Mouse (Mus musculus) myocyte (in vitro differentiated cells): ENCODE measurements around the gene Gm20403.

Experiments
- CEBPB ChIP-seq: IDR thresholded peaks from 2 replicates; pipeline ENCODE4 v1.6.1; 2011; ENCODE audit warnings: mild to moderate bottlenecking, moderate library complexity; ENCODE audit not compliant: poor library complexity, insufficient read depth, severe bottlenecking
- E2F4 ChIP-seq: IDR thresholded peaks from one replicate; pipeline ENCODE4 v1.6.1; 2011; ENCODE audit warnings: mild to moderate bottlenecking, control low read depth, moderate library complexity; ENCODE audit not compliant: insufficient read depth
- MAX ChIP-seq: IDR thresholded peaks from one replicate; pipeline ENCODE4 v1.6.1; 2011; ENCODE audit warnings: low read depth, mild to moderate bottlenecking, control low read depth
- MYOD1 ChIP-seq, 3 experiments: IDR thresholded peaks; one replicate each; pipeline ENCODE4 v1.6.1; 2011; ENCODE audit warnings: control low read depth in 2 of 3, low read depth in 2 of 3, mild to moderate bottlenecking in 2 of 3, moderate library complexity in 1 of 3; ENCODE audit not compliant: insufficient read length in 2 of 3, control insufficient read depth in 1 of 3
- MYOG ChIP-seq, 3 experiments: IDR thresholded peaks; one replicate each; pipeline ENCODE4 v1.6.1; 2011; ENCODE audit warnings: control low read depth in 2 of 3, low read depth in 2 of 3, mild to moderate bottlenecking in 2 of 3; ENCODE audit not compliant: insufficient read length in 2 of 3, control insufficient read depth in 1 of 3, insufficient read depth in 1 of 3
- POLR2A ChIP-seq: IDR thresholded peaks from one replicate; pipeline ENCODE4 v1.6.1; 2011; ENCODE audit warnings: low read depth, mild to moderate bottlenecking, control low read depth, moderate library complexity; ENCODE audit not compliant: insufficient read length
- POLR2AphosphoS2 ChIP-seq: IDR thresholded peaks from one replicate; pipeline ENCODE4 v1.6.1; 2011; ENCODE audit warnings: low read depth, control low read depth; ENCODE audit not compliant: insufficient read length
- SRF ChIP-seq: IDR thresholded peaks from one replicate; pipeline ENCODE4 v1.6.1; 2011; ENCODE audit warnings: low read depth; ENCODE audit not compliant: control insufficient read depth, insufficient read length
- TCF12 ChIP-seq: IDR thresholded peaks from one replicate; pipeline ENCODE4 v1.6.1; 2011; ENCODE audit warnings: mild to moderate bottlenecking, control low read depth; ENCODE audit not compliant: poor library complexity, insufficient read depth, severe bottlenecking
- USF1 ChIP-seq: IDR thresholded peaks from one replicate; pipeline ENCODE4 v1.6.1; 2011; ENCODE audit warnings: low read depth, mild to moderate bottlenecking, control low read depth, moderate library complexity

DNA sequence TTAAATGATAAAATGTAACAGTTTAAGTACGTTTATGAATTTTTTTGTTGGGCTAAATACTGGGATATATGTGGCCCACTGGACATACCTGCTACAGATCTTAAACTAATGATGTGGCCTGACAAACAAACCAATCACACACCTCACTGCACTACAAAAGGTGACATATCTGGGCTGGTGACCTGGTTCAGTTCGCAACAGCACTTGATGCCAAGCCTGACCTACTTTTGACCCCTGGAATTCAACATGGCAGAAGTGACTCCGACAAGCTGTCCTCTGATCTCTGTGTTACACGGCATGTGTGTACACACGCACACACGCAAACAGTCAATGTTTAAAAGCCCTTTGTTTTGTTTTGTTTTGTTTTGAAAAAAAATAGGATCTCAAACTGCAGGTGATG is 40.2 kb downstream of the Gm20403 start:
- TF ChIP-seq MYOG (IDR thresholded peaks at IDR 0.05; ENCODE audit: control insufficient read depth in 1 of 3, insufficient read depth in 1 of 3, insufficient read length in 2 of 3, low read depth in 2 of 3) (no peak), POLR2A (no peak), USF1 (no peak), MYOD1 (IDR thresholded peaks at IDR 0.05; ENCODE audit: control insufficient read depth in 1 of 3, insufficient read length in 2 of 3, low read depth in 2 of 3) (no peak), E2F4 (no peak), MAX (no peak), CEBPB (no peak), TCF12 (no peak), POLR2AphosphoS2 (no peak), SRF (no peak)
